Mouse (Mus musculus): ENCODE data around the gene Lurap1l.

Gene Lurap1l

GRCm38 (mm10) chr4:80990819-80991218, 80.4 kb downstream of the Lurap1l start:
- DNase-seq (ENCODE audit: low read depth in 1 of 2, low spot score in 2 of 2): no peak

GRCm38 (mm10) chr4:81003528-81003927, 93.1 kb downstream of the Lurap1l start:
- no peak for DNase-seq (ENCODE audit: low read depth in 1 of 2, low spot score in 2 of 2)
